Mouse (Mus musculus): ENCODE results near the gene Rbfox1. TPM values are rescaled to one million over a fixed set of nuclear protein-coding genes. Genes with fewer than 3 reads are reported as not detected.

Gene Rbfox1
- polyA plus RNA-seq, 1 experiment from 2014 or later: 0.57 TPM

- 56% methylated on average over 2 of the region's 2 CpGs for WGBS
- DNase-seq (no peak), ATAC-seq (ENCODE audit: insufficient read depth) (no peak)
- Histone ChIP-seq H3K27ac (ENCODE audit: low read depth) (no peak overlapping the region), H3K27me3 (ENCODE audit: insufficient read depth, low read length) (no peaks in the 10 kb centered on the region), H3K4me2 (no peak overlapping the region), H3K9ac (no peak overlapping the region), H3K36me3 (ENCODE audit: insufficient read depth) (no peaks in the 10 kb centered on the region), H3K4me3 (ENCODE audit: low read depth, low read length) (no peak overlapping the region), H3K9me3 (ENCODE audit: low read depth, low read length) (no peaks in the 10 kb centered on the region), H3K4me1 (ENCODE audit: insufficient read depth) (no peaks in the 10 kb centered on the region)
- TF ChIP-seq CTCF (IDR thresholded peaks at IDR 0.05; ENCODE audit: low read depth): no peak
These were observed 529.7 kb downstream of the Rbfox1 start for GRCm38 (mm10) chr16:6414846-6415245.

GRCm38 (mm10) chr16:6421623-6422145, 536.5 kb downstream of the Rbfox1 start:
- Histone ChIP-seq H3K36me3 (ENCODE audit: insufficient read depth) (no peaks in the 10 kb centered on the region), H3K4me2 (no peak overlapping the region), H3K9me3 (ENCODE audit: low read depth, low read length) (peaks cover 3% of the 10 kb centered on the region; the same call in 1 of the 2 replicates), H3K4me3 (ENCODE audit: low read depth, low read length) (no peak overlapping the region), H3K9ac (no peak overlapping the region), H3K27me3 (ENCODE audit: insufficient read depth, low read length) (no peaks in the 10 kb centered on the region), H3K4me1 (ENCODE audit: insufficient read depth) (no peaks in the 10 kb centered on the region), H3K27ac (ENCODE audit: low read depth) (peak overlapping the region; percentile 24; the same call in 1 of the 2 replicates)
- ATAC-seq (ENCODE audit: insufficient read depth) (peak; percentile 94), DNase-seq (peak; percentile 92)
- WGBS: 22% methylated on average over 3 of the region's 3 CpGs
- peak; percentile 32 for TF ChIP-seq CTCF (IDR thresholded peaks at IDR 0.05; ENCODE audit: low read depth)

GRCm38 (mm10) chr16:6423878-6424409, 538.8 kb downstream of the Rbfox1 start:
- Histone ChIP-seq H3K9me3 (ENCODE audit: low read depth, low read length) (peaks cover 3% of the 10 kb centered on the region; the same call in 1 of the 2 replicates), H3K4me3 (ENCODE audit: low read depth, low read length) (no peak overlapping the region), H3K4me2 (no peak overlapping the region), H3K36me3 (ENCODE audit: insufficient read depth) (no peaks in the 10 kb centered on the region), H3K9ac (no peak overlapping the region), H3K27ac (ENCODE audit: low read depth) (no peak overlapping the region), H3K27me3 (ENCODE audit: insufficient read depth, low read length) (no peaks in the 10 kb centered on the region), H3K4me1 (ENCODE audit: insufficient read depth) (no peaks in the 10 kb centered on the region)
- WGBS: 74% methylated on average over 4 of the region's 4 CpGs
- ATAC-seq (ENCODE audit: insufficient read depth): no peak
- no peak for TF ChIP-seq CTCF (IDR thresholded peaks at IDR 0.05; ENCODE audit: low read depth)
- no peak for DNase-seq

- Histone ChIP-seq H3K4me3 (ENCODE audit: low read depth, low read length) (no peak overlapping the region), H3K9me3 (ENCODE audit: low read depth, low read length) (peaks cover 3% of the 10 kb centered on the region; the same call in 1 of the 2 replicates), H3K27ac (ENCODE audit: low read depth) (no peak overlapping the region), H3K4me2 (no peak overlapping the region), H3K4me1 (ENCODE audit: insufficient read depth) (no peaks in the 10 kb centered on the region), H3K36me3 (ENCODE audit: insufficient read depth) (no peaks in the 10 kb centered on the region), H3K9ac (no peak overlapping the region), H3K27me3 (ENCODE audit: insufficient read depth, low read length) (no peaks in the 10 kb centered on the region)
- no peak for DNase-seq
- WGBS: 64% methylated on average over 2 of the region's 2 CpGs
- ATAC-seq (ENCODE audit: insufficient read depth): no peak
- no peak for TF ChIP-seq CTCF (IDR thresholded peaks at IDR 0.05; ENCODE audit: low read depth)
These were observed 539.6 kb downstream of the Rbfox1 start for GRCm38 (mm10) chr16:6424738-6425137.

- Histone ChIP-seq H3K4me2 (no peak overlapping the region), H3K27ac (ENCODE audit: low read depth) (no peak overlapping the region), H3K9ac (no peak overlapping the region), H3K36me3 (ENCODE audit: insufficient read depth) (no peaks in the 10 kb centered on the region), H3K27me3 (ENCODE audit: insufficient read depth, low read length) (no peaks in the 10 kb centered on the region), H3K4me3 (ENCODE audit: low read depth, low read length) (no peak overlapping the region), H3K4me1 (ENCODE audit: insufficient read depth) (no peaks in the 10 kb centered on the region), H3K9me3 (ENCODE audit: low read depth, low read length) (no peaks in the 10 kb centered on the region)
- ATAC-seq (ENCODE audit: insufficient read depth): peak; percentile 67; the same call in 1 of the 2 replicates
- DNase-seq: peak; percentile 50
- no peak for TF ChIP-seq CTCF (IDR thresholded peaks at IDR 0.05; ENCODE audit: low read depth)
- WGBS: 59% methylated on average over 12 of the region's 12 CpGs
These were observed 542.4 kb downstream of the Rbfox1 start for GRCm38 (mm10) chr16:6427292-6428281.

DNA sequence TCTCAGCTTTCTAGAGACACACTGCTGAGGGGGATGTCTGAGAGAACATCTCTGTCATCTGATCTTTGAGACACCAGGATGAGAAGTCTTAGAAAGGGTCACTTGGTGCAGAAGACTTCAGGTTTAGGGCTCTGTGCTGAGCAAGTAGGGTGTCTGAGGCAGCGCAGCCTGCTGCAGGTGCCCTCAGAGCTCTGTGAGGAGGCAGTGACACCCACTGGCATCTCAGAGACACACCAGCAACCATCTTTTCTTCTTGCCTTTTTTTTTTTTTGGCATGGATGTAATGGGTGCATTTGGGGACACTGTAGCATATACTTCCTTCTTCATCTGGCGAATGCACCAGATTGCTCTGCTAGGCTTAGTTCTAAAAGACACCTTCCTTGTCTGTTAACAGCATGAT, 545.8 kb downstream of the Rbfox1 start:
- TF ChIP-seq CTCF (IDR thresholded peaks at IDR 0.05; ENCODE audit: low read depth): no peak
- Histone ChIP-seq H3K4me1 (ENCODE audit: insufficient read depth) (no peaks in the 10 kb centered on the region), H3K9ac (no peak overlapping the region), H3K4me3 (ENCODE audit: low read depth, low read length) (no peak overlapping the region), H3K36me3 (ENCODE audit: insufficient read depth) (no peaks in the 10 kb centered on the region), H3K4me2 (no peak overlapping the region), H3K27me3 (ENCODE audit: insufficient read depth, low read length) (no peaks in the 10 kb centered on the region), H3K27ac (ENCODE audit: low read depth) (no peak overlapping the region), H3K9me3 (ENCODE audit: low read depth, low read length) (no peaks in the 10 kb centered on the region)
- DNase-seq (no peak), ATAC-seq (ENCODE audit: insufficient read depth) (no peak)
- WGBS: 87% methylated on average over 2 of the region's 2 CpGs

DNA sequence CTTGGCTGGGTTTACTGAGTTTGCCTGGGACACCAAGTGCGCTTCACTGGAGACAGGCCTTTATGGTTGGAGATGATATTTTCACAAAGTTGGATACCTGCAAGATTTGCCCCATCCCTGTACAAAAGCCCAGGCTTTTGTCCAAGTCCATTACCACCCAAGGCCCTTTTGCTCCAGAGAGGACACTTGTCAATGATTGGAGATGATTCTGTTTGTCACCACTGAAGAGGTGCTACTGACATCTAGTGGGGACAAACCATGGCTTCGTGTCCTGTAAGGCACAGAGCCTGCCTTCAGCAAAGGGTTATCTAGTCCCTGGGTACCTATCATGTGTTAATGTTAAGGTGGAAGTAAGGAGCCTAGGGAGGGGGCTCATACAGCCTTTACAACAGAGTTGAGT, 551.3 kb downstream of the Rbfox1 start:
- no peak overlapping the region for H3K9ac ChIP-seq
- no peaks in the 10 kb centered on the region for H3K36me3 ChIP-seq (ENCODE audit: insufficient read depth)
- 57% methylated on average over 2 of the region's 2 CpGs for WGBS
- no peaks in the 10 kb centered on the region for H3K27me3 ChIP-seq (ENCODE audit: insufficient read depth, low read length)
- ATAC-seq (ENCODE audit: insufficient read depth): peak; percentile 35; the same call in 1 of the 2 replicates
- peak; percentile 54 for TF ChIP-seq CTCF (IDR thresholded peaks at IDR 0.05; ENCODE audit: low read depth)
- H3K4me3 ChIP-seq (ENCODE audit: low read depth, low read length): no peak overlapping the region
- no peak overlapping the region for H3K4me2 ChIP-seq
- H3K4me1 ChIP-seq (ENCODE audit: insufficient read depth): no peaks in the 10 kb centered on the region
- H3K9me3 ChIP-seq (ENCODE audit: low read depth, low read length): no peaks in the 10 kb centered on the region
- H3K27ac ChIP-seq (ENCODE audit: low read depth): no peak overlapping the region
- peak; percentile 61 for DNase-seq

Data from lung, embryonic 14.5 days (tissue).